Mouse (Mus musculus): ENCODE results near the gene Pilra. TPM values are rescaled to one million over a fixed set of nuclear protein-coding genes. Genes with fewer than 3 reads are reported as not detected.

Gene Pilra
- total RNA-seq, 2 experiments from 2014 or later: 2.6 to 4.3 TPM

- DNase-seq (ENCODE audit: low spot score in 2 of 2): no peak
Measured at GRCm38 (mm10) chr5:137782776-137783522, 53.1 kb downstream of the Pilra start.

- DNase-seq (ENCODE audit: low spot score in 2 of 2): no peak
Measured at GRCm38 (mm10) chr5:137781661-137782060, 54.4 kb downstream of the Pilra start.

GRCm38 (mm10) chr5:137779053-137779933, 56.8 kb downstream of the Pilra start:
- DNase-seq (ENCODE audit: low spot score in 2 of 2): peak in 1 of 2 experiments; percentile 63

GRCm38 (mm10) chr5:137778635-137779034, 57.4 kb downstream of the Pilra start, which contains the start of gene Ppp1r35:
Gene Ppp1r35 (plus strand): TSS chr5:137778849.
- peak; percentile 93 to 96 for DNase-seq (ENCODE audit: low spot score in 2 of 2)

GRCm38 (mm10) chr5:137777267-137777845, 58.7 kb downstream of the Pilra start:
- peak in 1 of 2 experiments; percentile 16 for DNase-seq (ENCODE audit: low spot score in 2 of 2)

- peak in 1 of 2 experiments; percentile 36 for DNase-seq (ENCODE audit: low spot score in 2 of 2)
Measured at GRCm38 (mm10) chr5:137776408-137776918, 59.6 kb downstream of the Pilra start.

GRCm38 (mm10) chr5:137775587-137776290, 60.3 kb downstream of the Pilra start:
- peak in 1 of 2 experiments; percentile 14 for DNase-seq (ENCODE audit: low spot score in 2 of 2)

GRCm38 (mm10) chr5:137772755-137773154, 63.3 kb downstream of the Pilra start:
- peak in 1 of 2 experiments; percentile 8 for DNase-seq (ENCODE audit: low spot score in 2 of 2)

Other genes starting within 250 kb of the Pilra start
- gene Mospd3, start 235.2 kb downstream of the Pilra start, total RNA-seq (2021): 10 to 100 TPM; 41.3 to 43.6 TPM
- 100 to 1,000 TPM; 667 to 880 TPM for gene Pcolce, start 222.5 kb downstream of the Pilra start, total RNA-seq (2021)
- 1 to 10 TPM in 1 of 2 experiments, under 1 TPM in 1; 0.93 to 1.3 TPM for gene Fbxo24, start 207.3 kb downstream of the Pilra start, total RNA-seq (2021)
- gene Lrch4, start 207.2 kb downstream of the Pilra start, total RNA-seq (2021): 10 to 100 TPM; 30.3 to 32.7 TPM
- 10 to 100 TPM; 10.7 to 11.3 TPM for gene Gm20605, start 207.1 kb downstream of the Pilra start, total RNA-seq (2021)
- gene Sap25, start 194.9 kb downstream of the Pilra start, total RNA-seq (2021): 1 to 10 TPM; 4.1 to 5.4 TPM
- 10 to 100 TPM in 1 of 2 experiments, 1 to 10 TPM in 1; 6.7 to 27.5 TPM for gene Irs3, start 190.6 kb downstream of the Pilra start, total RNA-seq (2021)
- gene Agfg2, start 151.6 kb downstream of the Pilra start, total RNA-seq (2021): 10 to 100 TPM; 25.3 to 28.8 TPM
- gene Nyap1, start 94.7 kb downstream of the Pilra start, total RNA-seq (2021): 1 to 10 TPM; 4.2 to 4.7 TPM
- gene Tsc22d4, start 90.6 kb downstream of the Pilra start, total RNA-seq (2021): 10 to 100 TPM; 72.5 to 80.5 TPM
- gene Ppp1r35, start 57.4 kb downstream of the Pilra start, total RNA-seq (2021): 10 to 100 TPM; 23.7 to 24.6 TPM
- gene Mepce, start 48.6 kb downstream of the Pilra start, total RNA-seq (2021): 10 to 100 TPM; 39.9 to 44.6 TPM
- gene Zcwpw1, start 48.5 kb downstream of the Pilra start, total RNA-seq (2021): 1 to 10 TPM; 2.3 to 2.4 TPM
- gene Pilrb1, start 21.8 kb upstream of the Pilra start, total RNA-seq (2021): 1 to 10 TPM; 1.8 to 2.9 TPM
- 1 to 10 TPM; 1.1 to 2.5 TPM for gene Pilrb2, start 35.5 kb upstream of the Pilra start, total RNA-seq (2021)
- gene Cyp3a13, start 85.3 kb upstream of the Pilra start, total RNA-seq (2021): under 1 TPM in 1 of 2 experiments, not detected in 1; 0.10 TPM
- gene Gjc3, start 126.8 kb upstream of the Pilra start, total RNA-seq (2021): under 1 TPM in 1 of 2 experiments, not detected in 1; 0.19 TPM
- gene Azgp1, start 145.2 kb upstream of the Pilra start, total RNA-seq (2021): 1 to 10 TPM in 1 of 2 experiments, not detected in 1; 1.3 TPM
- gene Smok3a, start 185.0 kb upstream of the Pilra start, total RNA-seq (2021): not detected
- not detected for gene Smok3b, start 185.1 kb upstream of the Pilra start, total RNA-seq (2021)
- gene Smok3c, start 216.9 kb upstream of the Pilra start, total RNA-seq (2021): not detected
- 10 to 100 TPM; 30.9 to 37.9 TPM for gene Zkscan1, start 248.8 kb upstream of the Pilra start, total RNA-seq (2021)